Mouse (Mus musculus): Measurements from ENCODE around the gene Dlx1.

DNA sequence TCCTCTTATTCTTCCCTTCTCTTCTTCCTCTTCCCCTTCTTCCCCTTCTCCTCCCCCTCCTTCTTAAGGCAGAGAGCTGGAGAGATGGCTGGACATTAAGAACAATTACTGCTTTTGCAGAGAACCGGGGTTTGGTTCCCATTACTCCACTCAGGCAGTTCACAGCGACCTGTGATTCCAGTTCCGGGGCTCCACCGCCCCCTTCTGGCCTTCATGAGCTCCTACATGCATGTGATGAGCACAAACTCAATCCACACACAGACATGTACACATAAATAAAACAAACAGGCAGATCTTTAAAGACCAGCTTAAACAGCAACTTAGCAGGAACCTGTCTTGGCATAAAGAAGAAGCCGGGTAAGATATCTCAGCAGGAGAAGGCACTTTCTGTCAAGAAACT, 28.2 kb downstream of the Dlx1 start:
- TF ChIP-seq EP300 (IDR thresholded peaks at IDR 0.05; ENCODE audit: low read depth) (no peak), CTCF (IDR thresholded peaks at IDR 0.05; ENCODE audit: low read depth) (no peak)

All from heart, postnatal 0 days (tissue).